Mouse (Mus musculus) neural tube, embryonic 12.5 days (tissue): ENCODE measurements around the gene Arhgap21. TPM values are rescaled to one million over a fixed set of nuclear protein-coding genes. Genes with fewer than 3 reads are reported as not detected.

Source experiments
- ATAC-seq: fragments of 200-750 bp; cut with Nextera tagmentation; 2 replicates; pipeline ENCODE4 v1.8.0; 2017; ENCODE audit warnings: low read depth, mild to moderate bottlenecking, moderate TSS enrichment, moderate library complexity; ENCODE audit not compliant: low FRiP score
- H3K27ac ChIP-seq: fragments of 300-500 bp; sonication (generic); 2 replicates; pipeline ENCODE4 v1.5.1; 2016
- H3K27me3 ChIP-seq: fragments of 300-500 bp; sonication (generic); replicated peaks from 2 replicates; pipeline ENCODE4 v1.6.1; 2016; ENCODE audit warnings: mild to moderate bottlenecking
- H3K36me3 ChIP-seq: fragments of 300-500 bp; sonication (generic); 2 replicates; pipeline ENCODE4 v1.6.1; 2016; ENCODE audit warnings: mild to moderate bottlenecking
- H3K4me1 ChIP-seq: fragments of 300-500 bp; sonication (generic); 2 replicates; pipeline ENCODE4 v1.6.1; 2016
- H3K4me2 ChIP-seq: fragments of 300-500 bp; sonication (generic); replicated peaks from 2 replicates; pipeline ENCODE4 v1.6.1; 2016; ENCODE audit warnings: mild to moderate bottlenecking
- H3K4me3 ChIP-seq: fragments of 300-500 bp; sonication (generic); 2 replicates; pipeline ENCODE4 v1.5.1; 2016
- H3K9ac ChIP-seq: fragments of 300-500 bp; sonication (generic); 2 replicates; pipeline ENCODE4 v1.6.1; 2016; ENCODE audit warnings: mild to moderate bottlenecking
- H3K9me3 ChIP-seq: fragments of 300-500 bp; sonication (generic); 2 replicates; pipeline ENCODE4 v1.6.1; 2016; ENCODE audit warnings: mild to moderate bottlenecking
- WGBS: fragments of 180-500 bp; shearing (Covaris S2); methylation state at CpG from one replicate; pipeline ENCODE4 v1.1.7; 2016; 5-methylcytosine and 5-hydroxymethylcytosine counted together
- polyA plus RNA-seq: library from polyadenylated mRNA; unstranded; fragments of >200 nt; fragmentation: Nextera tagmentation; extraction: Ambion mirVana; gene quantifications from 2 replicates; pipeline ENCODE4 v1.2.1, GENCODE M21; 2016

Gene Arhgap21
- polyA plus RNA-seq = 48.9 and 50.6 TPM in 2 replicates

- H3K9ac ChIP-seq = peak within 1 kb of the TSS; percentile 99
- no peaks in the 10 kb centered on the region for H3K27me3 ChIP-seq
- no peaks in the 10 kb centered on the region for H3K36me3 ChIP-seq
- peak within 1 kb of the TSS; percentile 95 for H3K4me3 ChIP-seq
- no peaks in the 10 kb centered on the region for H3K9me3 ChIP-seq
- peaks cover 11% of the 10 kb centered on the region for H3K4me1 ChIP-seq
- peak within 1 kb of the TSS; percentile 99 for H3K27ac ChIP-seq
- peak; percentile 69 for ATAC-seq
- peak within 1 kb of the TSS; percentile 85 for H3K4me2 ChIP-seq
- WGBS = 0% methylated on average over 93 of the region's 102 CpGs
Measured at GRCm38 (mm10) chr2:20968441-20969200, at the start of gene Arhgap21. TSS of gene Arhgap21 (minus strand) at chr2:20968881.

- WGBS = 80% methylated on average over 7 of the region's 7 CpGs
- H3K4me1 ChIP-seq = peaks cover 4% of the 10 kb centered on the region; the same call in 1 of the 2 replicates
- H3K27me3 ChIP-seq = no peaks in the 10 kb centered on the region
- no peak overlapping the region for H3K27ac ChIP-seq
- no peak overlapping the region for H3K9ac ChIP-seq
- H3K4me3 ChIP-seq = no peak overlapping the region
- no peaks in the 10 kb centered on the region for H3K36me3 ChIP-seq
- no peak overlapping the region for H3K4me2 ChIP-seq
- no peak for ATAC-seq
- no peaks in the 10 kb centered on the region for H3K9me3 ChIP-seq
Measured at GRCm38 (mm10) chr2:21016589-21016988, 47.9 kb upstream of the Arhgap21 start.

- ATAC-seq = peak; percentile 94
- WGBS = 26% methylated on average over 11 of the region's 11 CpGs
Measured at GRCm38 (mm10) chr2:21010806-21011397, 42.2 kb upstream of the Arhgap21 start.

GRCm38 (mm10) chr2:21010219-21010618, 41.5 kb upstream of the Arhgap21 start:
- H3K27ac ChIP-seq = peak overlapping the region; percentile 90
- H3K4me1 ChIP-seq = peaks cover 6% of the 10 kb centered on the region
- ATAC-seq = peak; percentile 90
- 27% methylated on average over 9 of the region's 9 CpGs for WGBS
- H3K27me3 ChIP-seq = no peaks in the 10 kb centered on the region
- H3K36me3 ChIP-seq = no peaks in the 10 kb centered on the region
- no peaks in the 10 kb centered on the region for H3K9me3 ChIP-seq
- H3K4me2 ChIP-seq = no peak overlapping the region; the same call in 1 of the 2 replicates
- 0 out of 2 replicates have a peak overlapping the region, but pooled peaks have one; percentile 35 for H3K9ac ChIP-seq
- no peak overlapping the region for H3K4me3 ChIP-seq

More at GRCm38 (mm10) chr2:21010806-21011397, 42.2 kb upstream of the Arhgap21 start:
- peak overlapping the region; percentile 90 for H3K27ac ChIP-seq
- peak overlapping the region; percentile 38 for H3K9ac ChIP-seq
- no peak overlapping the region for H3K4me3 ChIP-seq
- H3K27me3 ChIP-seq = no peaks in the 10 kb centered on the region
- H3K36me3 ChIP-seq = no peaks in the 10 kb centered on the region
- H3K9me3 ChIP-seq = no peaks in the 10 kb centered on the region
- H3K4me1 ChIP-seq = peaks cover 6% of the 10 kb centered on the region; the same call in 1 of the 2 replicates
- 0 out of 2 replicates have a peak overlapping the region, but pooled peaks have one; percentile 1 for H3K4me2 ChIP-seq

- peaks cover 6% of the 10 kb centered on the region for H3K4me1 ChIP-seq
- no peaks in the 10 kb centered on the region for H3K27me3 ChIP-seq
- 41% methylated on average over 16 of the region's 16 CpGs for WGBS
- peak; percentile 35; the same call in 1 of the 2 replicates for ATAC-seq
- no peaks in the 10 kb centered on the region for H3K9me3 ChIP-seq
- H3K4me2 ChIP-seq = no peak overlapping the region
- H3K27ac ChIP-seq = peak overlapping the region; percentile 90
- no peak overlapping the region for H3K4me3 ChIP-seq
- H3K36me3 ChIP-seq = no peaks in the 10 kb centered on the region
- H3K9ac ChIP-seq = 0 out of 2 replicates have a peak overlapping the region, but pooled peaks have one; percentile 35
Measured at GRCm38 (mm10) chr2:21009258-21010140, 40.8 kb upstream of the Arhgap21 start.

GRCm38 (mm10) chr2:21002538-21002937, 33.9 kb upstream of the Arhgap21 start:
- no peak overlapping the region for H3K4me3 ChIP-seq
- 88% methylated on average over 8 of the region's 8 CpGs for WGBS
- ATAC-seq = no peak
- no peak overlapping the region for H3K4me2 ChIP-seq
- H3K9me3 ChIP-seq = no peaks in the 10 kb centered on the region
- H3K36me3 ChIP-seq = no peaks in the 10 kb centered on the region
- no peak overlapping the region for H3K9ac ChIP-seq
- H3K4me1 ChIP-seq = no peaks in the 10 kb centered on the region; the same call in 1 of the 2 replicates
- no peaks in the 10 kb centered on the region for H3K27me3 ChIP-seq
- H3K27ac ChIP-seq = no peak overlapping the region

- Histone ChIP-seq H3K9me3 (no peaks in the 10 kb centered on the region), H3K4me2 (no peak overlapping the region), H3K36me3 (no peaks in the 10 kb centered on the region), H3K27me3 (no peaks in the 10 kb centered on the region), H3K4me3 (no peak overlapping the region), H3K27ac (no peak overlapping the region), H3K9ac (no peak overlapping the region), H3K4me1 (no peaks in the 10 kb centered on the region; the same call in 1 of the 2 replicates)
- WGBS = 79% methylated on average over 5 of the region's 5 CpGs
- ATAC-seq = no peak
Measured at GRCm38 (mm10) chr2:21001156-21001555, 32.5 kb upstream of the Arhgap21 start.

- ATAC-seq = no peak
Measured at GRCm38 (mm10) chr2:20995547-20995946, 26.9 kb upstream of the Arhgap21 start.

GRCm38 (mm10) chr2:20991508-20991907, 22.8 kb upstream of the Arhgap21 start:
- WGBS = 85% methylated on average over 2 of the region's 2 CpGs
- no peak for ATAC-seq
- H3K9ac ChIP-seq = no peak overlapping the region
- no peaks in the 10 kb centered on the region for H3K4me1 ChIP-seq
- no peaks in the 10 kb centered on the region for H3K36me3 ChIP-seq
- no peak overlapping the region for H3K4me2 ChIP-seq
- no peak overlapping the region for H3K27ac ChIP-seq
- no peak overlapping the region for H3K4me3 ChIP-seq
- H3K9me3 ChIP-seq = no peaks in the 10 kb centered on the region; the same call in 1 of the 2 replicates
- no peaks in the 10 kb centered on the region for H3K27me3 ChIP-seq

More at GRCm38 (mm10) chr2:20995547-20995946, 26.9 kb upstream of the Arhgap21 start:
- no peaks in the 10 kb centered on the region for H3K27me3 ChIP-seq
- H3K9ac ChIP-seq = no peak overlapping the region
- H3K4me3 ChIP-seq = no peak overlapping the region
- H3K4me2 ChIP-seq = no peak overlapping the region
- H3K27ac ChIP-seq = no peak overlapping the region
- WGBS = 84% methylated on average over 2 of the region's 2 CpGs
- H3K9me3 ChIP-seq = no peaks in the 10 kb centered on the region; the same call in 1 of the 2 replicates
- no peaks in the 10 kb centered on the region for H3K36me3 ChIP-seq
- H3K4me1 ChIP-seq = no peaks in the 10 kb centered on the region

- Histone ChIP-seq H3K36me3 (no peaks in the 10 kb centered on the region), H3K9ac (no peak overlapping the region), H3K4me3 (no peak overlapping the region), H3K27me3 (no peaks in the 10 kb centered on the region), H3K9me3 (no peaks in the 10 kb centered on the region; the same call in 1 of the 2 replicates), H3K4me1 (no peaks in the 10 kb centered on the region), H3K4me2 (no peak overlapping the region), H3K27ac (no peak overlapping the region)
- WGBS = 79% methylated on average over 2 of the region's 2 CpGs
- no peak for ATAC-seq
Measured at GRCm38 (mm10) chr2:20990907-20991306, 22.2 kb upstream of the Arhgap21 start.

GRCm38 (mm10) chr2:20990056-20990455, 21.4 kb upstream of the Arhgap21 start:
- Histone ChIP-seq H3K4me1 (no peaks in the 10 kb centered on the region), H3K4me2 (no peak overlapping the region), H3K4me3 (no peak overlapping the region), H3K36me3 (no peaks in the 10 kb centered on the region), H3K27ac (no peak overlapping the region), H3K9ac (no peak overlapping the region), H3K9me3 (no peaks in the 10 kb centered on the region; the same call in 1 of the 2 replicates), H3K27me3 (no peaks in the 10 kb centered on the region)
- 82% methylated on average over 3 of the region's 3 CpGs for WGBS
- no peak for ATAC-seq
